Mouse (Mus musculus): ENCODE measurements at regions not wholly inside any gene's neighbourhood (a gene's known extent, or its start where the extent isn't known, plus 50 kb on each side); places are given as distances from the start of the nearest gene placed in this dataset.

- no peak for DNase-seq (ENCODE audit: low read depth, low spot score)
These were observed 1521.9 kb upstream of the Gm6569 start for GRCm38 (mm10) chr15:72312417-72312816.

DNA sequence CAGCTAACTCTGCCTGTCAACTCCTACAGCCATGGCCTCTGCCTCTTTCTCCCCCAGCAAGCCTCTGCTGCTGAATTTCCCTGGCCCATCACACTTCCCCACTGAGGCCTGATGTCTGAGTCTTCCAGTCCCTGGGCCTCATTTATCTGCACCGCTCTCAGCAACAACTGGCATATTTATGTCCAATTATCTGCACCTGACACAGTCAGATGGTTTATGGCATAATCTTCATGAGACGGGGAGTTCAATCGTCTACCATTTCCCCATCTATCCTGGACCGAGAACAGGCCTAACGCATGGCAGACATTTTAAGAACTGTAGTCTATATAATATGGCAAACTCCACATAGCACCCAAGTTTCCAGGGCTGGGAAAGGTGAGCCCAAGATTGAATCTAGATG lies 1512.8 kb upstream of the Gm6569 start:
- no peak for DNase-seq (ENCODE audit: low read depth, low spot score)

- no peak for DNase-seq (ENCODE audit: low read depth, low spot score)
These were observed 1512.2 kb upstream of the Gm6569 start for GRCm38 (mm10) chr15:72322127-72322526.

DNA sequence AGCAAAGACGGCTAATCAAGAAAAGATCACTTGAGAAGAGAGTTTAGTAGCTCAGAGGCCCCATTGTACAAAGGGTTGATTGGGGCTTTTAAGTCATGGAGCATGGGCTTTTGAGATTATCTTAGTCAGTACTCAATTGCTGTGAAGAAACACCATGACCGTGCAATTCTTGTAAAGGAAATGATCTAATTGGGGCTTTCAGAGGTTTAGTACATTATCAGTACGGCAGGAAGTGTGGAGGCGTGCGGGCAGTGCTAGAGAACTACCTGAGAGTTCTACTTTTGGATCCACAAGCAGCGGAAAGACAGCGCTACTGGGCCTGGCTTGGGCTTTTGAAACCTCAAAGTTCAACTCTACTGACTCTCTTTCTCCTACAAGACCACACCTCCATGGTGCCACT lies 1511.2 kb upstream of the Gm6569 start:
- peak; percentile 36 for DNase-seq (ENCODE audit: low read depth, low spot score)

DNA sequence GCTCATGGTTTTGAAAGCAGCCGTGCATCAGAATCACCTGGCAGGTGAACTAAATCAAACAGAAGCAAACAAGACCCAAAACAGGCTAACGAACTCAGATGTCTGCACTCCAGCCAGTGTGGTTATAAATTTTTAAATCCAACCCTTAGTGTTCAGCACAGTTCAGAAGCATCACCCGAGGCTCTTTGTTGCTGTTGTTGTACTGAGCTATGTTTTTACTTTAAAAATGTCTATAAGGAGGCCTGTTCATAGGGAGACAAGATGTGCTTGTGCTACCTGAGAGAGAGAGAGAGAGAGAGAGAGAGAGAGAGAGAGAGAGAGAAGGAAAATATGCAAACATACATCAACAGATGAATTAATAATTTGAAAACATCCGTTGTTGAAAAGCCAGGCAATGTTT lies 1503.1 kb upstream of the Gm6569 start:
- no peak for DNase-seq (ENCODE audit: low read depth, low spot score)

DNA sequence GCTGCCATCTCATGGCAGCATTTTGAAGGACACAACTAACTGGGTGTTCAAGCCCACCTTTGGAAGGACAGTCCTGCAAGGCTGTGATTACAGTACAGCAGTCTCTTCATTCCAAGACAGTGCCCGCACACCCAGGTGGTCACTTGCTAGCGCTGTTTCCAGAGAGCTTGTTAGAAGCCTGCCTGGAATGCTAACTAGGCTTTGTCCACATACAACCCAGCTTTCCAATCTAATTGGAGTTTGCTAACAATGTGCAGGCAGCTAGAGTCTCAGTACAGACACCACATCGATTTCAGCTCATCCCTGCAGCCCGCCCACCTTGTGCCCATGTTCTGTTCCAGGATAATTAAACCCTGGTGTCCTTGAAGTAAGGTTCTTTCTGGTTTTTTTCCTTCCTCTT lies 1499.9 kb upstream of the Gm6569 start:
- DNase-seq (ENCODE audit: low read depth, low spot score) = no peak

GRCm38 (mm10) chr15:72339629-72340028 lies 1494.7 kb upstream of the Gm6569 start:
- DNase-seq (ENCODE audit: low read depth, low spot score) = no peak

- DNase-seq (ENCODE audit: low read depth, low spot score) = no peak
These were observed 1492.4 kb upstream of the Gm6569 start for GRCm38 (mm10) chr15:72341991-72342390.

GRCm38 (mm10) chr15:72342504-72342903 lies 1491.9 kb upstream of the Gm6569 start:
- no peak for DNase-seq (ENCODE audit: low read depth, low spot score)

DNA sequence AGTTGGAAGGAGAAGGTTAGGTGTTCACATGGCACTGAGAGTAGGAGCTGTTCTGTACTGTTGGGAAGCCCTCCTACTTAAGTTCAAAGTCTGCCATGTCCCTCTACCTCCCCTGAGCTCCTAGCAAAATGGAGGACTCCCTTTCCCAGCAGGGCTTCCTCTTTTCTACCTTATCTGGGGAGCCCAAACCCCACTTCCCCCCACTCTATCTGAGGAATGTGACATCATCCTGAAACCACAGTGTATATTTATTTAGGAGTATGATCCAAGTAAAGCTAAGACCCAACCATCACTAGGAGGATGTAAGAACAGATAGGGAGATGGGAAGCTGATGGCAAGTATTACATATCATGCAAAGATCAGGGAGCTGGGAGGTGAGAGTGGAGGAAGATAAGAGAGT lies 1490.6 kb upstream of the Gm6569 start:
- no peak for DNase-seq (ENCODE audit: low read depth, low spot score)

DNA sequence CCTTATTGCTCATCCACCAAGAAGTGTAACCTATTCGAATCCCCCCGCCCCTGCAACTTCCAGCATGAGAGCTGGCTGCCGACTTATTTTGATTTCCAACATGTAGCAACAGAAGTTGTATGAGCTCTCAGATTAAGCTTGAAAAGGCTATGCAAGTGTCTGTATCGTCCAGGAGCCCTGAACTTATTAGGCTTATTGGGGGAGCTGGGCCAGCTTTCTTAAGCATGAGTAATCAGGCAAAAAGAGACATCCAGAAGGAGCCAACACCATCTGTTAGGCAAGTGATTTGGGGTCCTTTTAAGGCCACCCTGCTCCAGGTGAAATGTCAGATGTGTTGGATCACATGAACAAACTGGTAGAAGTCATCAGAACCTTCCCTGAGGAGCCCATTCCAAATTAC lies 1481.0 kb upstream of the Gm6569 start:
- DNase-seq (ENCODE audit: low read depth, low spot score) = no peak

DNA sequence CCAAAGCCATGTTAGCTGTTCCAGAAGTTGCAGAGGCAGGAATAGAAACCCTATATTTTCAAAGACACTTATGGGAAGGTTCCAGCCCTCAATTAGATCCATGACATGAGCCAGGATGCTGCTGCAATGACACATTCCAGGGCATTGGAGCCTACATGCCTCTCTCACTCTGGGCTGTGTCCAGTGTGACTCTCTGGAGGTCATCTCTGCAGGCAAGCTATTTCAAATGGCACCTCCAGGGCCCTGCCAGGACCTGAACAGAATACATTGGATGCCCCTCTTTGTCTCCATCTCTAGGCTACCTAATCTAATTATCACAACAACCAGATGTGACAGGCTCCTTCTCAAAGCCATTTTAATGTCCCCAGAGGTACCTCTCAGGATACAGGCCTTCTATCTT lies 1478.7 kb upstream of the Gm6569 start:
- DNase-seq (ENCODE audit: low read depth, low spot score) = no peak

- DNase-seq (ENCODE audit: low read depth, low spot score) = no peak
These were observed 1474.7 kb upstream of the Gm6569 start for GRCm38 (mm10) chr15:72359636-72360035.

DNA sequence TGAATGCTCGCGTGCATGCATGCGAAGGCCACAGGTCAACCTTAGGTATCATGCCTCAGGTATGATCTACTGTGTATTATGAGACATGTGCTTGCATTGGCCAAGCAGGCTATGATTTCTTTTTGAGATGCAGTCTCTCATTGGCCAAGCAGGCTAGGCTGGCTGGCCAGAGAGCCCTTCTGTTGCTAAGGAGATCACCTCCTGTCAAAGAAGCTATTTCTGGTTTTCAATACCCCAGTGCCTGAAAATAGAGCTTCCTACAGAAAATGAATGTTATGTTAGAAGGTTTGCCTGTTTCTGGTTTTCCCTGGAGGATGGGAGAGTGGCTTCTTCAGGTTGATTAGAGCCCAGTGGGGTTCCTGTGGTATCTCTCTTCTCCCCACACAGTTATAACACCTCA lies 1474.3 kb upstream of the Gm6569 start:
- no peak for DNase-seq (ENCODE audit: low read depth, low spot score)

DNA sequence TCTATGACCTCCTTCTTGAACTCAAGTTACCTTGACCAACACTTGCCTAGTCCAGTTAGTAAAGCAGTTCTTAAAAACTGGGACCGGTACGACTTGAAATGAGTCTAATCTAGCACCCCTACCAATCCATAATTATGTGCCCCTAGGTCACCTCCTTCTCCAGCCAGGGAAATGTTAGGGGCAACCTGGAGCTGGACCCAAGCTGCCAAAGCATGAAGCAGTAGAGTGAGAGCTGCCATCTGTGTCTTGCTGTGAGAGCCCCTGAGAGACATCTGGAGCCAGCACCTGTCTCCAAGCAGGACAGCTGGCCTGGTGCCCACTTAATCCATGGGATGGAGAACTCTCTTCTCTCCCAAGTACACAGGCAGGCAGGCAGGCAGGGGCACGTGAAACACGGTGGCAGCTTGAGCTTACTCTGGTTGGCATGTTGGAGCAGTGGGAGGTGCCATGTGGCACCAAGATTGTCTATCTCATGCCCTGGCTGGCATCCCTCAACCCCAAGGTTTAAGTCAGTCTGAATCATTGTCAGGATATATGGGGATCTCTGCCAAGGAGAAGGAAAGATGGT lies 1473.8 kb upstream of the Gm6569 start:
- no peak for DNase-seq (ENCODE audit: low read depth, low spot score)

DNA sequence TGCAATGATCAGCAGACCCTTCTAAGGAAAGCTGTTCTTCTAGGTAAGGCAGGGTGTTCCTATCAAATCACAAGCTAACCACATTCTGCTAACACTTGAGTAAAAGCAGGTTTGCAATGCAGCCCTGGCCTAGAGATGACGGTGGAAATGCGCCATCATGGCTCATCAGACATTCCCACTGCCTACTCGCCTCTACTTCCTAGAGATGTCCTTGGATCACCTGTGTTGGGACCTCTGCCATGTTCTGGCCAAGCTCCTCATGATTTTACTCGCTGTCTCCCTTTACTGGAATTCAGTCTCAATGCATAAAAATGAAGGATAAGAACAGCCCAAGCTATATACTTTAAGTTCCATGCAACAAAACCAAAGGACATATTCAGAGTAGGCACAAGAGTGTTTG lies 1461.3 kb upstream of the Gm6569 start:
- DNase-seq (ENCODE audit: low read depth, low spot score) = no peak

GRCm38 (mm10) chr15:72377201-72377600 lies 1457.2 kb upstream of the Gm6569 start:
- no peak for DNase-seq (ENCODE audit: low read depth, low spot score)

GRCm38 (mm10) chr15:72379291-72379690 lies 1455.1 kb upstream of the Gm6569 start:
- no peak for DNase-seq (ENCODE audit: low read depth, low spot score)

DNA sequence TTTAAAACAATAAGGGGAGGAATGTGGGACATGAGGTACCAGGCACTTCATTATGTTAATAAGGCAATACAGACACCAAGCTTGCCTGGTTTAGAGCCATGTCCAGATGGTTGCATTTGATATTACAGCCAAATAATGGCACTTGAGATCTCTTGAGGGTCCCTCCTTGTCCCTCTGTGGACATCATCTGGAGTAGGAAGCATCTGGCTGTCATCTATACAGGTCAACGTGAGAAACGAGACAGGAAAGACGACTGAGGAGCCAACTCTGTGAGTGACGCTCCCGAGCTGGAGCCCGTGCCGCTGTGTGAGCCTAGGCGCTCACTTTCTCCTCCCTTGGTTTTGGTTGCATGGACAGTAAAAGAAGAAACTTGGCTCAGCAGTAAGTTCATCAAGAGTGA lies 1453.2 kb upstream of the Gm6569 start:
- no peak for DNase-seq (ENCODE audit: low read depth, low spot score)

GRCm38 (mm10) chr15:72381744-72382143 lies 1452.6 kb upstream of the Gm6569 start:
- DNase-seq (ENCODE audit: low read depth, low spot score) = no peak

DNA sequence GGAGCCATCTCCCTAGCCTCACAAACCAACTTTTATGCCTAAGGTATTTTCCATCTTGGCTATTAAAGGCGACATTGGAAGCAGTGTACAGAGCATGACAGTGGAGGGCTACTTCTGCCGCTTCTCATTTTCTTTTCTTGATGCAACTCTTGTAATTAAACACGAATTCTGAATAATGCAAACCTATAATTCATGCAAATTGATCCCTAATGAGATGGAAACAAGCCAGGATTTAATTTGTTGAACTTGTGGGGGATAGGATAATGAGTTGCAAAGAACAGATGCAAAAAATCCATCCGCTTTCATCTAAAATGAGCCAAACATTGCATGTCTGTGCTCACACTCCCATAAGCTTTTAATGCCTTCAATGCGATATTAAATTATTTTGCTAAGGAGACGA lies 1451.8 kb upstream of the Gm6569 start:
- no peak for DNase-seq (ENCODE audit: low read depth, low spot score)

DNA sequence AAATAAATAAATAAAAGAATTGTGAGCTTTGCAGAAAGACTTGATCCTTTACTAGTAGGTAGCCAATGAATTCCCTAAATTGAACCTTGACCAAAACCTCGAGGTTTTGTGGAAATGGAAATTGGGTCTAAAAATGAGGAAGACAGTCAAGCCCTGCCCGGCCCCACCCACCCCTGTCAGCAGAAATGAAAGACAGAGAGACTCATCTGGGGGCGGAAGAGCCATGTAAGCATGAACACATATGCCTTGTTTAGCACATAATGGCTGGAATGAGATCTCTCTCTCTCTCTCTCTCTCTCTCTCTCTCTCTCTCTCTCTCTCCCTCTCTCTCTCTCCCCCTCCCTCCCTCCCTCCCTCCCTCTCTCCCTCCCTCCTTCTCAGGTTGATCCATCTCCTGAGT lies 1451.3 kb upstream of the Gm6569 start:
- no peak for DNase-seq (ENCODE audit: low read depth, low spot score)

GRCm38 (mm10) chr15:72383470-72383869 lies 1450.9 kb upstream of the Gm6569 start:
- DNase-seq (ENCODE audit: low read depth, low spot score) = no peak

GRCm38 (mm10) chr15:72393226-72393625 lies 1441.1 kb upstream of the Gm6569 start:
- no peak for DNase-seq (ENCODE audit: low read depth, low spot score)

Measured in CD4-positive helper T cell, adult 2 months (primary cell).